Mouse (Mus musculus): ENCODE measurements around the gene Map4k1.

GRCm38 (mm10) chr7:28952786-28953185 is 29.1 kb upstream of the Map4k1 start:
- TF ChIP-seq USF1 (IDR thresholded peaks at IDR 0.05; ENCODE audit: low read depth): no peak
- TF ChIP-seq CTCF (IDR thresholded peaks at IDR 0.05; ENCODE audit: control insufficient read depth, insufficient read depth, insufficient read length): no peak
- no peak for TF ChIP-seq MYOG (IDR thresholded peaks at IDR 0.05; ENCODE audit: control insufficient read depth, extremely low read depth, insufficient read length)
- TF ChIP-seq MAX (IDR thresholded peaks at IDR 0.05): no peak
